Mouse (Mus musculus) CH12.LX (cell line): ENCODE data around the gene Zmynd19.

Experiments used
- BHLHE40 ChIP-seq: IDR thresholded peaks from 2 replicates; pipeline ENCODE4 v1.6.1; 2011; ENCODE audit warnings: mild to moderate bottlenecking, low read depth, low read length, improper control_type of control experiment
- CTCF ChIP-seq, 2 experiments: IDR thresholded peaks in 1 of 2; conservative IDR thresholded peaks in 1 of 2; 2 replicates each; pipeline ENCODE4 v1.5.1; 2011 to 2012; ENCODE audit warnings: low read depth in 2 of 2, low read length in 2 of 2, improper control_type of control experiment in 1 of 2, inconsistent platforms in 1 of 2, mild to moderate bottlenecking in 1 of 2, moderate library complexity in 1 of 2
- EP300 ChIP-seq: IDR thresholded peaks from 2 replicates; pipeline ENCODE4 v1.6.1; 2011; ENCODE audit warnings: low read length, improper control_type of control experiment
- ETS1 ChIP-seq: conservative IDR thresholded peaks from 2 replicates; pipeline ENCODE4 v1.6.1; 2012; ENCODE audit warnings: low read depth, mild to moderate bottlenecking, inconsistent platforms, low read length, improper control_type of control experiment, moderate library complexity
- GABPA ChIP-seq: IDR thresholded peaks from 2 replicates; pipeline ENCODE4 v1.6.1; 2012; ENCODE audit warnings: low read depth, low read length, improper control_type of control experiment, inconsistent platforms; ENCODE audit not compliant: insufficient replicate concordance
- MAZ ChIP-seq: IDR thresholded peaks from 2 replicates; pipeline ENCODE4 v1.6.1; 2012; ENCODE audit warnings: low read depth, mild to moderate bottlenecking, inconsistent platforms, low read length, improper control_type of control experiment, moderate library complexity
- MEF2A ChIP-seq: IDR thresholded peaks from 2 replicates; pipeline ENCODE4 v1.6.1; 2014; ENCODE audit warnings: low read depth, mild to moderate bottlenecking, inconsistent platforms, low read length, improper control_type of control experiment, borderline replicate concordance
- MXI1 ChIP-seq: IDR thresholded peaks from 2 replicates; pipeline ENCODE4 v1.6.1; 2011; ENCODE audit warnings: mild to moderate bottlenecking, low read depth, low read length, improper control_type of control experiment
- PAX5 ChIP-seq: IDR thresholded peaks from 2 replicates; pipeline ENCODE4 v1.6.1; 2012; ENCODE audit warnings: low read length, inconsistent platforms, mixed read lengths
- POLR2A ChIP-seq: IDR thresholded peaks from 2 replicates; pipeline ENCODE4 v1.6.1; 2011; ENCODE audit warnings: low read depth, mild to moderate bottlenecking, improper control_type of control experiment, low read length
- TCF12 ChIP-seq: IDR thresholded peaks from 2 replicates; pipeline ENCODE4 v1.6.1; 2014; ENCODE audit warnings: low read depth, mild to moderate bottlenecking, inconsistent platforms, low read length, improper control_type of control experiment
- ZC3H11A ChIP-seq: IDR thresholded peaks from 2 replicates; pipeline ENCODE4 v1.6.1; 2012; ENCODE audit warnings: low read depth, mild to moderate bottlenecking, inconsistent platforms, low read length, improper control_type of control experiment

GRCm38 (mm10) chr2:24995332-24995731 lies 45.7 kb downstream of the Zmynd19 start:
- TF ChIP-seq BHLHE40 (no peak), POLR2A (no peak), CTCF (conservative IDR thresholded peaks at IDR 0.05 in 1 of 2, IDR thresholded peaks at IDR 0.05 in 1 of 2; ENCODE audit: low read depth in 2 of 2, low read length in 2 of 2) (no peak), MEF2A (no peak), ZC3H11A (no peak), PAX5 (no peak), MAZ (no peak), MXI1 (no peak), ETS1 (no peak), TCF12 (no peak), GABPA (no peak), EP300 (no peak)
